In the genomic region with DNA sequence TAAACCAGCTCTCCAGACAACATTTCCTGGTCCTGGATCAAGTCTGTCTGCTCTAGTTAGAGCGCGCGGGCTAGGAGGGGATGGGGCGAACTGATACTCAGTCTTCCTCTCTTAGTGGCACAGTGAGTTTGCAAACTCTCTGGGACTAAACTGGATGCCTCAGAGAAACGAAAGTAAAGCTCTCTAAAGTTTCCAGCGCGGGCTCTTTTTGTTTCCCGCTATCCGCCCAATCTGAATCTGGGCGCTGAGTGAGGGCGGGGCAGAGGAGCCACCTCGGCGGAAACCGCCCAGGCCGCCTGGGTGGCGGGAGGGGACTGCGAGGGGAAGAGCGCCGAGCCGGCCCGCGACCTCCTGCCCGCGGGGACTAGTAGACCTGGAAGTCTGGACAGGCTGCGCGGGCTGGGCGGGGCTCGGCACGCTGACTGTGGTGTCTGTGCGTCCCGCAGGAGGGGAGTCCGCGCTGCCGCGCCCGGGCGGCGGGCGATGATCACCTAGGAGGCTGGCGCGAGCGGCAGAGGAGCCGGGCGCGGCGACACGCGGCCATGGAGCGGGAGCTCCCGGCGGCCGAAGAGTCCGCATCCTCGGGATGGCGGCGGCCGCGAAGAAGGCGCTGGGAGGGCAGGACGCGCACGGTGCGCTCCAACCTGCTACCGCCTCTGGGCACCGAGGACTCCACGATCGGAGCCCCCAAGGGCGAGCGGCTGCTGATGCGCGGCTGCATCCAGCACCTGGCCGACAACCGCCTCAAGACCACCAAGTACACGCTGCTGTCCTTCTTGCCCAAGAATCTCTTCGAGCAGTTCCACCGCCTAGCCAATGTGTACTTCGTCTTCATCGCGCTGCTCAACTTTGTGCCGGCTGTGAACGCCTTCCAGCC, we compare ENCODE assay signal across 8 mouse cellular contexts. TPM values are rescaled to one million over a fixed set of nuclear protein-coding genes. Genes with fewer than 3 reads are reported as not detected.
DNase-seq lines count a peak whose midpoint lies in the region; ATAC-seq and TF ChIP-seq lines count a peak whose summit lies in the region.

No protein-coding gene starts in this region.

- TF ChIP-seq CTCF in hindbrain, postnatal 0 days (IDR thresholded peaks at IDR 0.05; ENCODE audit: low read depth), result no peak

- TF ChIP-seq POLR2A in limb, embryonic 14.5 days (IDR thresholded peaks at IDR 0.05; ENCODE audit: borderline replicate concordance, extremely low read depth, insufficient read depth, insufficient read length), result no peak

- H3K4me2 ChIP-seq in hindbrain, postnatal 0 days (ENCODE audit: low read depth, low read length), result peak overlapping the region; percentile 99
- peak overlapping the region; percentile 93 for H3K4me2 ChIP-seq in limb, embryonic 14.5 days (replicated peaks; ENCODE audit: low read depth, low read length, severe bottlenecking)
- peak overlapping the region; percentile 98 for H3K4me2 ChIP-seq in midbrain, embryonic 14.5 days (ENCODE audit: low read length)

- ATAC-seq in hindbrain, postnatal 0 days, result peak; percentile 80
- ATAC-seq in limb, embryonic 14.5 days (ENCODE audit: low FRiP score, low read depth), result peak; percentile 83
- peak; percentile 82 for ATAC-seq in midbrain, embryonic 14.5 days (ENCODE audit: low FRiP score, low TSS enrichment)
- ATAC-seq in erythroid progenitor cell, adult 5-6 weeks (replicated peaks; ENCODE audit: low FRiP score, poor library complexity, severe bottlenecking), result no peak

- peak; percentile 55 for DNase-seq in WW6 (ENCODE audit: low read depth, low spot score)
- DNase-seq in cerebellum, postnatal 25 days, result peak; percentile 53 to 69
- peak; percentile 69 for DNase-seq in gastrocnemius, postnatal 10 days
- peak; percentile 46 for DNase-seq in hindbrain, postnatal 0 days (ENCODE audit: low spot score)
- peak; percentile 51 for DNase-seq in limb, embryonic 14.5 days (ENCODE audit: low spot score)
- DNase-seq in midbrain, embryonic 14.5 days, result peak; percentile 76
- peak; percentile 2 for DNase-seq in spleen, adult 12 weeks (ENCODE audit: low spot score)

- peak overlapping the region; percentile 67 for H3K4me3 ChIP-seq in hindbrain, postnatal 0 days (ENCODE audit: low read length)
- H3K4me3 ChIP-seq in limb, embryonic 14.5 days (replicated peaks; ENCODE audit: low read length), result peak overlapping the region; percentile 75
- H3K4me3 ChIP-seq in midbrain, embryonic 14.5 days (replicated peaks; ENCODE audit: low read depth, low read length), result peak overlapping the region; percentile 66

- H3K9ac ChIP-seq in hindbrain, postnatal 0 days (replicated peaks; ENCODE audit: low read length), result peak overlapping the region; percentile 57
- peak overlapping the region; percentile 75 for H3K9ac ChIP-seq in limb, embryonic 14.5 days (ENCODE audit: low read depth, low read length, severe bottlenecking)
- H3K9ac ChIP-seq in midbrain, embryonic 14.5 days (replicated peaks; ENCODE audit: low read length), result peak overlapping the region; percentile 68

- H3K9me3 ChIP-seq in hindbrain, postnatal 0 days (ENCODE audit: low read length), result no peaks in the 10 kb centered on the region
- H3K9me3 ChIP-seq in limb, embryonic 14.5 days (ENCODE audit: control insufficient read depth, low read length), result no peaks in the 10 kb centered on the region
- no peaks in the 10 kb centered on the region for H3K9me3 ChIP-seq in midbrain, embryonic 14.5 days (ENCODE audit: control insufficient read depth, low read length)

- no peaks in the 10 kb centered on the region for H3K27me3 ChIP-seq in hindbrain, postnatal 0 days (ENCODE audit: insufficient read depth, low read length)
- H3K27me3 ChIP-seq in limb, embryonic 14.5 days (ENCODE audit: control insufficient read depth, insufficient read depth, low read length), result no peaks in the 10 kb centered on the region
- peaks cover 8% of the 10 kb centered on the region; the same call in 1 of the 2 replicates for H3K27me3 ChIP-seq in midbrain, embryonic 14.5 days (ENCODE audit: control insufficient read depth, insufficient read depth, low read length)

- H3K27ac ChIP-seq in hindbrain, postnatal 0 days, result peak overlapping the region; percentile 56; the same call in 1 of the 2 replicates
- peak overlapping the region; percentile 55; the same call in 1 of the 2 replicates for H3K27ac ChIP-seq in limb, embryonic 14.5 days (replicated peaks; ENCODE audit: low read depth, low read length)
- H3K27ac ChIP-seq in midbrain, embryonic 14.5 days (replicated peaks; ENCODE audit: low read depth, low read length), result no peak overlapping the region

- peaks cover 4% of the 10 kb centered on the region; the same call in 1 of the 2 replicates for H3K4me1 ChIP-seq in hindbrain, postnatal 0 days (ENCODE audit: insufficient read depth, low read length)
- peaks cover 4% of the 10 kb centered on the region; the same call in 1 of the 2 replicates for H3K4me1 ChIP-seq in limb, embryonic 14.5 days (ENCODE audit: control insufficient read depth, insufficient read depth, low read length)
- H3K4me1 ChIP-seq in midbrain, embryonic 14.5 days (ENCODE audit: control insufficient read depth, insufficient read depth, low read length), result peaks cover 7% of the 10 kb centered on the region; the same call in 1 of the 2 replicates

- 1% methylated on average over 71 of the region's 81 CpGs for WGBS in hindbrain, postnatal 0 days
- WGBS in limb, embryonic 14.5 days, result under 1% methylated on average over 54 of the region's 81 CpGs
- WGBS in midbrain, embryonic 14.5 days, result under 1% methylated on average over 81 of the region's 81 CpGs

- no peaks in the 10 kb centered on the region for H3K36me3 ChIP-seq in hindbrain, postnatal 0 days (ENCODE audit: insufficient read depth, low read length)
- H3K36me3 ChIP-seq in limb, embryonic 14.5 days (ENCODE audit: control insufficient read depth, insufficient read depth, low read length), result no peaks in the 10 kb centered on the region
- H3K36me3 ChIP-seq in midbrain, embryonic 14.5 days (ENCODE audit: control insufficient read depth, insufficient read depth, low read length), result no peaks in the 10 kb centered on the region

RNA-seq across cellular contexts. Expression of gene Atp10a, which starts 2.2 kb away (rescaled TPM):
- total RNA-seq in gastrocnemius, postnatal 10 days (2021), result 1 to 10 TPM; 4.8 to 6.1 TPM
- 3.6 and 5.9 TPM in 2 replicates for total RNA-seq in hindbrain, postnatal 0 days (2014; rRNA removed)
- 0.75 and 1.1 TPM in 2 replicates for polyA plus RNA-seq in hindbrain, postnatal 0 days (2015; fragmentation: Nextera tagmentation; extraction: Ambion mirVana)
- polyA plus RNA-seq in limb, embryonic 14.5 days (2012; rRNA removed), result 6.6 and 7.6 TPM in 2 replicates
- 2.9 and 3.0 TPM in 2 replicates for polyA plus RNA-seq in limb, embryonic 14.5 days (2014; fragmentation: Nextera tagmentation; extraction: Ambion mirVana)
- polyA plus RNA-seq in midbrain, embryonic 14.5 days (2014; fragmentation: Nextera tagmentation; extraction: Ambion mirVana), result 0.86 and 1.1 TPM in 2 replicates
- 1.7 and 2.5 TPM in 2 replicates for total RNA-seq in erythroid progenitor cell, adult 5-6 weeks (2015; ENCODE audit: low replicate concordance)
- total RNA-seq in erythroid progenitor cell, adult 5-6 weeks (2017; ENCODE audit: low replicate concordance), result 0.90 TPM in 1 of 2 replicates, not detected in the other

Comparison
In these comparisons a context has a peak if more than half of its experiments do, and no peak if none do; other contexts are left out.
1. DNase-seq: peak in every context shown above with its lines; median percentile 76 in midbrain, embryonic 14.5 days; 69 in gastrocnemius, postnatal 10 days; 61 in cerebellum, postnatal 25 days; 55 in WW6; 51 in limb, embryonic 14.5 days; 46 in hindbrain, postnatal 0 days; 2 in spleen, adult 12 weeks.